Mouse (Mus musculus) liver, embryonic 16.5 days (tissue): ENCODE measurements around the gene Crmp1. TPM values are rescaled to one million over a fixed set of nuclear protein-coding genes. Genes with fewer than 3 reads are reported as not detected.
A peak's percentile ranks its signal among the peaks of the same experiment; 100 is the strongest.

Experiments used
- ATAC-seq: fragments of 200-750 bp; cut with Nextera tagmentation; 2 replicates; pipeline ENCODE4 v1.8.0; 2017; ENCODE audit warnings: low read depth, mild to moderate bottlenecking, moderate number of reproducible peaks, moderate library complexity
- H3K27ac ChIP-seq: fragments of 300-500 bp; sonication (generic); 2 replicates; pipeline ENCODE4 v1.5.1; 2014; ENCODE audit warnings: mild to moderate bottlenecking, low read length
- H3K27me3 ChIP-seq: fragments of 300-500 bp; sonication (generic); 2 replicates; pipeline ENCODE4 v1.6.1; 2014; ENCODE audit warnings: low read depth, low read length, mixed read lengths; ENCODE audit not compliant: control insufficient read depth, insufficient read depth
- H3K36me3 ChIP-seq: fragments of 300-500 bp; sonication (generic); 2 replicates; pipeline ENCODE4 v1.6.1; 2014; ENCODE audit warnings: mild to moderate bottlenecking; ENCODE audit not compliant: control insufficient read depth, insufficient read depth
- H3K4me1 ChIP-seq: fragments of 300-500 bp; sonication (generic); 2 replicates; pipeline ENCODE4 v1.6.1; 2014; ENCODE audit warnings: low read depth, low read length, mixed read lengths; ENCODE audit not compliant: control insufficient read depth
- H3K4me2 ChIP-seq: fragments of 300-500 bp; sonication (generic); 2 replicates; pipeline ENCODE4 v1.6.1; 2014; ENCODE audit warnings: low read depth, low read length, mixed read lengths
- H3K4me3 ChIP-seq: fragments of 300-500 bp; sonication (generic); 2 replicates; pipeline ENCODE4 v1.5.1; 2014; ENCODE audit warnings: low read depth, mild to moderate bottlenecking, low read length
- H3K9ac ChIP-seq: fragments of 300-500 bp; sonication (generic); 2 replicates; pipeline ENCODE4 v1.6.1; 2014; ENCODE audit warnings: low read depth, low read length
- H3K9me3 ChIP-seq: fragments of 300-500 bp; sonication (generic); replicated peaks from 2 replicates; pipeline ENCODE4 v1.6.1; 2016; ENCODE audit warnings: low read length; ENCODE audit not compliant: control insufficient read depth
- WGBS: fragments of 180-500 bp; shearing (Covaris S2); extraction: QIAGEN DNeasy Blood & Tissue Kit; methylation state at CpG from one replicate; pipeline ENCODE4 v1.1.7; 2014; ENCODE audit not compliant: insufficient replicate concordance; 5-methylcytosine and 5-hydroxymethylcytosine counted together
- polyA plus RNA-seq: library from polyadenylated mRNA; unstranded; fragments of >200 nt; fragmentation: Nextera tagmentation; extraction: Ambion mirVana; gene quantifications from 2 replicates; pipeline ENCODE4 v1.2.1, GENCODE M21; 2015

Gene Crmp1
- polyA plus RNA-seq, 1 experiment from 2014 or later: 0.41 TPM

DNA sequence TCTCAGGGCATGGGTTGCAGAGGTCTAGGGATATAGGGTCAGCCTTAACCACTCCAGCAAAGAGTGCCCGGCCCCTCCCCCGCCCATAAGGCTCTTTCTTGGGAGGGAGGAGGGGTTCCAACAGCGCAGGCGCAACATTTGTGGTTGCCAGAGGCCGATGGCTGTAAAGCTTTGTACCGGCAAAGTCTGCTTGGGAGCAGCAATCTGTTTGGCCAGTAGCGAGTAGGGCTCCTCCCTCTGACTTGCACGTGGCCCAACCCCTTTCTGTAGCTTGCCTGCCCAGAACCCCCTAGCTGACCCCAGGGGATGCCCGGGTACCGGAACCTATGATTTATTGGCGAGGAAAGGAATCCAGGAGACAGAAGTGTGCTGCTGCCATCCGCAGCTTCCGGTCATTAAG, 2.4 kb downstream of the Crmp1 start:
- no peak for ATAC-seq
- WGBS: 3% methylated on average over 13 of the region's 13 CpGs
- Histone ChIP-seq H3K9ac (no peak overlapping the region), H3K27ac (no peak overlapping the region), H3K9me3 (no peaks in the 10 kb centered on the region), H3K4me1 (peaks cover 3% of the 10 kb centered on the region; the same call in 1 of the 2 replicates), H3K4me3 (no peak overlapping the region), H3K27me3 (peaks cover 71% of the 10 kb centered on the region), H3K4me2 (no peak overlapping the region), H3K36me3 (no peaks in the 10 kb centered on the region)

DNA sequence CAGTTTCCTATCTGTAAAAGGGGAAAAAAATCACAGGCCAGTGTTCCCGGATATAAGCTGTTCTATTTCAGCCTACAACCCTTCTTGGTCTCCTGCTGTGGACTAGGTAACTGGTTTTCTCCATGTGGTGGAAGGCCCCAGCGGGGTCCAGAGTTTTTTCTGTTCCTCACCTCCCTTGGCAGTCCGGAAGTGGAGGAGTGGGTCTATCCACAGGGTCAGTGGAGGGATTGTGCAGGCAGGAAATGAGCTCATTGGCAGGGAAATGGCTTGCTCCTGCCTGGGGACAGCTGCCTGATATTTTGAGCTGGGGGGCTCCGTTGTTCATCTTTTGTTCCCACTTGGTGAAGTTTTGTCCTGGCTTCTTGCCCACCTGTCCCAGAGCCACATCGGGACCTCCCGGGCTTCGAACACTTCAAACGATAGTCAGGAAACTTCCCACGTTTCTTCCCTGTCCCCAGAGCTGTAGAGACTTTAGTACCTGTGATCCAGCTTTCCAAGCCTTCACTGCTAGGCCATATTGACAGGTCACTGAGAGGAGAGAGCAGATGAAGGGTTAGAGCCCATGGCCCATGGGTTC, 3.0 kb downstream of the Crmp1 start:
- H3K9ac ChIP-seq: no peak overlapping the region
- 21% methylated on average over 9 of the region's 9 CpGs for WGBS
- H3K4me1 ChIP-seq: peaks cover 3% of the 10 kb centered on the region; the same call in 1 of the 2 replicates
- H3K27me3 ChIP-seq: peaks cover 71% of the 10 kb centered on the region
- no peaks in the 10 kb centered on the region for H3K9me3 ChIP-seq
- no peaks in the 10 kb centered on the region for H3K36me3 ChIP-seq
- no peak overlapping the region for H3K27ac ChIP-seq
- H3K4me2 ChIP-seq: no peak overlapping the region
- H3K4me3 ChIP-seq: no peak overlapping the region
- ATAC-seq: no peak

DNA sequence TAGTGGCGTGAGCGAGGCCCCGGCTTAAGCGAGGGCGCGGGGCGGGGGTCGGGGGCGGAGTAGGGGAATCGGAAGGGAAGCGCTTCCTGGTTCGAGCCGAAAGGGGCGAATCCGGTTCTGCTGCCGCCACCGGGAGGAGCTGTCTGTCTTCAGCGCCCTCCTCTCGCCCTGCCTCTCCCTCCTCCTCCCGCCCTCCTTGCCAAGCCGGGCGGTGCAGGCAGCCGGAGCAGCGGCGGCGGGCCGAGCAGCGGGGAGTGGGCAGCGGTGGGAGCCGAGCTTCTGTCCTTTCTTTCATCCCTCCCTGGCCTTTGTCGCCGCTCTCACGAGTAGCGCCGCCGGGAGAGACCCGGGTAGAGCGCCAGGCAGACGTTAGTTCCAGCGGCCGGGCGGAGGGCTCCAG, 3.9 kb downstream of the Crmp1 start:
- no peak overlapping the region for H3K27ac ChIP-seq
- no peaks in the 10 kb centered on the region for H3K9me3 ChIP-seq
- H3K36me3 ChIP-seq: no peaks in the 10 kb centered on the region
- H3K9ac ChIP-seq: no peak overlapping the region
- peak overlapping the region; percentile 8; the same call in 1 of the 2 replicates for H3K4me2 ChIP-seq
- no peak for ATAC-seq
- WGBS: 1% methylated on average over 42 of the region's 42 CpGs
- peaks cover 67% of the 10 kb centered on the region for H3K27me3 ChIP-seq
- peaks cover 3% of the 10 kb centered on the region; the same call in 1 of the 2 replicates for H3K4me1 ChIP-seq
- peak overlapping the region; percentile 21; the same call in 1 of the 2 replicates for H3K4me3 ChIP-seq

- Histone ChIP-seq H3K4me2 (peak overlapping the region; percentile 8; the same call in 1 of the 2 replicates), H3K27me3 (peaks cover 61% of the 10 kb centered on the region), H3K9me3 (no peaks in the 10 kb centered on the region), H3K9ac (no peak overlapping the region), H3K27ac (no peak overlapping the region), H3K36me3 (no peaks in the 10 kb centered on the region), H3K4me1 (peaks cover 3% of the 10 kb centered on the region; the same call in 1 of the 2 replicates), H3K4me3 (peak overlapping the region; percentile 21; the same call in 1 of the 2 replicates)
- no peak for ATAC-seq
- 3% methylated on average over 30 of the region's 37 CpGs for WGBS
These were observed 4.6 kb downstream of the Crmp1 start for GRCm38 (mm10) chr5:37246138-37246910.

GRCm38 (mm10) chr5:37247456-37247855, 5.7 kb downstream of the Crmp1 start:
- no peak for ATAC-seq
- no peak overlapping the region for H3K4me2 ChIP-seq
- 31% methylated on average over 4 of the region's 4 CpGs for WGBS
- H3K27me3 ChIP-seq: peaks cover 50% of the 10 kb centered on the region
- no peak overlapping the region for H3K9ac ChIP-seq
- no peak overlapping the region for H3K4me3 ChIP-seq
- H3K27ac ChIP-seq: no peak overlapping the region
- H3K4me1 ChIP-seq: no peaks in the 10 kb centered on the region
- no peaks in the 10 kb centered on the region for H3K9me3 ChIP-seq
- no peaks in the 10 kb centered on the region for H3K36me3 ChIP-seq

DNA sequence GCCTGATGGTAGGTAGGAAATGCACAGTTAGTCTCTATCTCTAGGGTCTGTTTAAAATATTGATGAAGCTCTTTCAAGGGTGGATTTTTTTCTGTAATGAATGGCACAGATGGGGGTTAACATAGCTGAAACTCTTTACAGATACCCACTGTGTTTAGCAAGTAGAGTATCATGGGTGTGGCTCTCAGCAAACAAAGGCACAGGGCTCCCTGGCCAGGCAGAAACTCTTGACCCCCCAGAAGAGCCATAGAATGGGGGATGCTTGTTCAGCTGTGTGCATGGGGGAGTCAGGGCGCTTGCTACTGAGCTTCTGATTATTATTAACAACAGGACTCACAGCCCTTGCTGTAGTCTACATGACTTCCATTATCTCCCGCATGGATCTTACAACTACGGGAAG, 7.1 kb downstream of the Crmp1 start:
- H3K4me1 ChIP-seq: no peaks in the 10 kb centered on the region
- H3K27me3 ChIP-seq: peaks cover 36% of the 10 kb centered on the region
- H3K9ac ChIP-seq: no peak overlapping the region
- no peaks in the 10 kb centered on the region for H3K9me3 ChIP-seq
- no peak overlapping the region for H3K4me2 ChIP-seq
- no peaks in the 10 kb centered on the region for H3K36me3 ChIP-seq
- no peak overlapping the region for H3K27ac ChIP-seq
- 57% methylated on average over 3 of the region's 3 CpGs for WGBS
- ATAC-seq: no peak
- H3K4me3 ChIP-seq: no peak overlapping the region

DNA sequence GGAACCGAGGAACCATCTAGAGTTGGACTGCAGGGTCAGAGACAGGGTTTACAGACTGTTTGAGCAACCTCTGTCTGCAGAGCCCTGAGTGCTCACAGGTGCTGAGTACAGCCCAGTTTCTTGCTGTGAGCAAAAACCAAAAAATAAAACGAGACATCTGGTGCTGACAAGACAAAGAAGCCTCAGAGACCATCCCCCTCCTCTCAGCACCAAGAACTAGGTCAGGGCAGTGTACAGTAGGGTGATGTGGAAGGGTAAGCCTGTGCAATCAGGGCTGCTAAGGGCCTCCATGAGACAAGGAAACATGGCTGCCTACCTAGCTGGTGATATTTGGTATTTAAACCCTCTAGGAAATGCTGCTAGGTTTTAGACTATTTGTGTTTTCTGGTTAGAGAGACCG, 9.9 kb downstream of the Crmp1 start:
- Histone ChIP-seq H3K36me3 (no peaks in the 10 kb centered on the region), H3K27ac (no peak overlapping the region), H3K9me3 (no peaks in the 10 kb centered on the region), H3K27me3 (peaks cover 8% of the 10 kb centered on the region), H3K4me1 (no peaks in the 10 kb centered on the region), H3K4me2 (no peak overlapping the region), H3K9ac (no peak overlapping the region), H3K4me3 (no peak overlapping the region)
- 32% methylated on average over 3 of the region's 3 CpGs for WGBS
- no peak for ATAC-seq

DNA sequence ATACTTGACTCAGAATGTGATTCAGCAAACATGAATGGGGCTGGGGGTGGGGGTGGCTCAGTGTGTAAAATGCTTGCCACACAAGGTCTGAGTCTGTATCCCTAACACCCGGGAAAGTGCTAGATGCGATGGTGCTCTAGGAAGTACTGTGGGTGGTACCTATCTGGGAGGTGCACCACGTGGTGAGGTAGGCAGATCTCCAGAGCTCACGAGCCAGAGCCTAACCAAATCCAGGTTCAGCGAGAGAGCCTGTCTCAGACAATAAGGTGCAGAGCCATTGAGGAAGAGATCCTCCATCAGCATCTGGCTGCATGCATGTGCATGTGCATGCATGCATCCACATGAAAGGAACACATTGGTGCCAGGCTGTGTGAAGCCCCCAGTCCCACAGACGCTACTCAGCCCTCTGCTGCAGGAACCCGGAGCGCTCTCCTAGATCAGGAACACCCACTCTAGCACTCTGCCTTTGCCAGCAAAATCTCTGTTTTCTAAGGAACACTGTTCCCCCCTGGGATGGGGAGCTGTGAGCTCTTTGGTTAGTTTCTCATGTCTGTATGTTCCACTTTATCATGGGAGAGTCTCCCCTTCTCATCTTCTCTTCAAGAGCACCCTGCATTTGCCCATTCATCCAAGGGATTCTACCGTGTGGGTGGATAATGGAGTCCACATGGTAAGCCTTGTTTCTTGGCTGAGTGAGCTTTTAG, 10.5 kb downstream of the Crmp1 start:
- no peak for ATAC-seq
- Histone ChIP-seq H3K36me3 (no peaks in the 10 kb centered on the region), H3K4me1 (no peaks in the 10 kb centered on the region), H3K9ac (no peak overlapping the region), H3K27ac (no peak overlapping the region), H3K9me3 (no peaks in the 10 kb centered on the region), H3K27me3 (peaks cover 3% of the 10 kb centered on the region; the same call in 1 of the 2 replicates), H3K4me2 (no peak overlapping the region), H3K4me3 (no peak overlapping the region)
- WGBS: 59% methylated on average over 9 of the region's 9 CpGs

GRCm38 (mm10) chr5:37254523-37254922, 12.8 kb downstream of the Crmp1 start:
- no peak overlapping the region for H3K9ac ChIP-seq
- H3K4me3 ChIP-seq: no peak overlapping the region
- 56% methylated on average over 4 of the region's 4 CpGs for whole genome bisulfite sequencing
- H3K4me1 ChIP-seq: no peaks in the 10 kb centered on the region
- no peaks in the 10 kb centered on the region for H3K9me3 ChIP-seq
- no peak for ATAC-seq
- H3K27ac ChIP-seq: no peak overlapping the region
- no peaks in the 10 kb centered on the region for H3K27me3 ChIP-seq
- H3K36me3 ChIP-seq: no peaks in the 10 kb centered on the region
- H3K4me2 ChIP-seq: no peak overlapping the region
